Mouse (Mus musculus) adrenal gland, postnatal 36 days (tissue): ENCODE results near the gene Rhoh. TPM values are rescaled to one million over a fixed set of nuclear protein-coding genes. Genes with fewer than 3 reads are reported as not detected.

ENCODE experiments used
- DNase-seq, 2 experiments: peaks; one replicate each; pipeline ENCODE4 v3.0.0; 2021; ENCODE audit warnings: mixed read lengths in 1 of 2
- total RNA-seq, 2 experiments: library from RNA; stranded (reverse); gene quantifications; 2 replicates each; pipeline ENCODE4 v1.2.3; 2021

Gene Rhoh
- total RNA-seq, 2 experiments from 2014 or later, result 0.30 to 0.40 TPM

DNA sequence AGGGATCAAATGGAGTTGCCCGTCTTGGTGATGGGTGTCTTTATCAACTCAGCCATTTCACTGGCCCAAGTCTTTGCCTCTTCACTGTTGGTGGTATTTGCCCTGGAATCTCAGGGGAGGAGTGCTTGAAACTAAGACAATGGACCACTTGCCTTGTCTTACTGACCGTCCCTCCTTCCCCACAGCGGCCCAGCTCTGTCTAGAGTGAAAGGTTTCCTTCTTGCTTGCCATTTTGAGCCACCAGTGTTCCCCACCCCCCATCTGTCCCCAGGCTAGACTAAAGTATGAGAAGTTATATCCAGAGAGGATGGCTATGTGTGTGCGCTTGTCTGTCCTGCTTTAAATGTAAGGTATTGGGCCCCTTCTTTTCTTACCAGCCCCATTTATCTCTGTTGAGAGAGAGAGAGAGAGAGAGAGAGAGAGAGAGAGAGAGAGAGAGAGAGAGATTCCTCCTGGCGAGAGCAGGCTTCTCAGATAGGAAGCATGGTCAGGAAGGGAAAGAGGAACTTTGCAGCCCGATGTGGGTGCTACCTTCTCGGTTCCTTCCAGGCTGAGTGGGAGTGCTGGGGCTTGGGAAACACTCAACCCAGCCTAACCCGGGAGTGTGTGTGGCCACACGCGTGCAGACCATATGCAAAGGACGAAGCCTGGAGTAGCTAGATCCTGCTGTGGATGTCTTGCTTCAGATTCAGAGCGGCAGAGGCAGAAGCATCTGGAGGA lies 572 bp upstream of the Rhoh start:
- no peak for DNase-seq

DNA sequence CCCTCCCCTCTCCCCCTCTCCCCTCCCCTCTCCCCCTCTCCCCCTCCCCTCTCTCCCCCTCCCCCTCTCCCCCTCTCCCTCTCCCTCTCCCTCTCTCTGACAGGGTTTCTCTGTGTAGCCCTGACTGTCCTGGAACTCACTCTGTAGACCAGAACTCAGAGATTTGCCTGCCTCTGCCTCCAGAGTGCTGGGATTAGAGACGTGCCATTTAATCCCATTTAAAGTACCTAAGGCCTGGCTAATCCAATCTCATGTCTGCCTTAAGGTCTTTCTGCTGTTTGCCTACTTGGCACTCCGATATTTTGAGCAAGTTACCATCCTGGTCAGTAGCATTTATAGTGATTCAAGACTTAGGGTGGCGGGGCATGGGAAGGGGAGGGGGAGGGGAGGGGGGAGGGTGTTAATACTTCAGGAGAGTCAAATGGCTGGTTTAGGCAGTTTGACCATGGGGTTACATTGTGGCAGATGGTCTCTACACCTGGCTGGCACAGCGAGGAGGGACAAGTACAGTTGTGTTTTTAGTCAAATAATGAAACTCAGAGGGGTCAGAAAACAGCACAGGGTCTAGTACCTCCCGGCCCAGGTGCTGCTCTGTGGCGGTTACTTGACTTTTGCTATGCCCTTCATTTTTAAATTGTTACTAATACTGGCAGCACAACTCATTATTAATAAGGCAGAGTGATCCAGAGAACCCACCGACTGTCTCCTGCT lies 1.4 kb downstream of the Rhoh start:
- DNase-seq, result no peak

DNA sequence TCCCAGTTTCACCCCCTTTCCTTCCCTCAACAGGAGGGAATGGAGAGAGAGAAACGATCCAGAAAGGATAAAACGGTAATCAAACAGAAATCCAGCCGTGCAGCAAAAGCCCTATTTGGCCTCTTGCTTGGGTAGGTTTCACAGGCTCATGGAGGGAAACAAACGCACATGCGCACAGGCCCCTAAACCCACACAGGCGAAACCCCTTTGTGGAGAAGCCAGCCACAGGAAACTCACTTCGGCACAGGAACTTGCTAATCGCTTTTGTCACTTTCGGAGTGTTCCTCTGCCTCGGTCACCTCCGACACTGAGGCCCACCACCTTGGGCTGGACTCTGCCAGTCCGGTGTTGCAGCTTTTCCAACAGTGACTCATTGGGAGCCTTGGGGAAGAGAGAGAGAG lies 2.3 kb downstream of the Rhoh start:
- peak; percentile 13 to 41 for DNase-seq

DNA sequence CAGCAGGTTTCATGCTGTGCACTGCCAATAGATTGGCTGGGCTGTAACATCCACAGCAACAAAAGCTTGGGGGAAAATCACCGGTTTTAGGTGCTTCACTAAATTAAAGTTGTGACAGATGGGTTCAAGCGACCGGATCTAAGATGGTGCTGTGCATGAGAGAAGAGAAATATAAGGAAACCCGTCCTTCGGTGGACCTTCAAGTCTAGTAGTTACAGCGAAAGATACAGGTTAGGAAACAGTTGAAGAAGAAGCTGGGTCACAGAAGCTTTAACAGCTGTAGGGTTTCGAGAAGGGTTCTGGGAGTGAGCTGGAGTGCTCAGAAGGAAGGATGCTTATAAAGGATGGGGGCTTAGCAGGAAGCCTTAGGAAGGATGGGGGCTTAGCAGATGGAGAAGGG lies 3.5 kb downstream of the Rhoh start:
- no peak for DNase-seq

DNA sequence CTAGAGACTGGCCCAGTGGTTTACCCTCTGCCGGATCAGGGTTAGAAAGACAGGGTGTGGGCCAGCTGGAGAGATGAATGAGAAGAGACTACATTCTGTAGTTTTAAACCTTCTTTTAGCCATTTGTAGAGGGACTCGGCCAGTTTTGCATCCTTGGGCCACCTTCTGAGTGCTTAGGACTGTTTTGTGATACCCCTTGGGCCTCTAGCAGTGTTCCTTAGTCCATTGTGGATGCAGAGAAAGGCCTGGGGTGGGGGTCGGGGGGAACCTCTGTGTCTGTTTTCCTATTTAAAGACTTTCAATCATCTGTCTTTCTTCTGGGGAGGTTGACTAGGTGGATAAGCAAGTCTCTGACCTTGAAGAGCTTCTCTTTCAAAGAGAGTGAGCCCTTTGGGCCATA lies 3.9 kb downstream of the Rhoh start:
- no peak for DNase-seq

DNA sequence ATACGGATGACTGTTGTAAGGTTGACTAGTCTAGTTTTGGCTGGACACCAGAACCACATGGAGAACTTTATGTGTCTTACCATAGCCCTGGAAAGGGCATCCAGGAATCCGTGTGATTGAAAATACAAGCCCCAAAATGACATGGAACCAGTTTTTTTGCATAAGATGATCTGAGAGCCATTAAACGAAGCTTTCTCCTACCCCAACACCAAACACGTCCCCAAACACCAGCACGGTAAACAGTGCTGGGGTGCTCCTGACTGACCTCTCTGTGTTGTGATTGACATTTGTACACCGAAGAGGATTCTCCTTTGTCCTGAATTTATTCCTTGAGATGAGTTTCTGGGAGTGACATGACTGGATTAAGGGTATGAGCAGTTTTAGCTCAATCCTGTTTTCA lies 5.6 kb downstream of the Rhoh start:
- DNase-seq, result no peak

DNA sequence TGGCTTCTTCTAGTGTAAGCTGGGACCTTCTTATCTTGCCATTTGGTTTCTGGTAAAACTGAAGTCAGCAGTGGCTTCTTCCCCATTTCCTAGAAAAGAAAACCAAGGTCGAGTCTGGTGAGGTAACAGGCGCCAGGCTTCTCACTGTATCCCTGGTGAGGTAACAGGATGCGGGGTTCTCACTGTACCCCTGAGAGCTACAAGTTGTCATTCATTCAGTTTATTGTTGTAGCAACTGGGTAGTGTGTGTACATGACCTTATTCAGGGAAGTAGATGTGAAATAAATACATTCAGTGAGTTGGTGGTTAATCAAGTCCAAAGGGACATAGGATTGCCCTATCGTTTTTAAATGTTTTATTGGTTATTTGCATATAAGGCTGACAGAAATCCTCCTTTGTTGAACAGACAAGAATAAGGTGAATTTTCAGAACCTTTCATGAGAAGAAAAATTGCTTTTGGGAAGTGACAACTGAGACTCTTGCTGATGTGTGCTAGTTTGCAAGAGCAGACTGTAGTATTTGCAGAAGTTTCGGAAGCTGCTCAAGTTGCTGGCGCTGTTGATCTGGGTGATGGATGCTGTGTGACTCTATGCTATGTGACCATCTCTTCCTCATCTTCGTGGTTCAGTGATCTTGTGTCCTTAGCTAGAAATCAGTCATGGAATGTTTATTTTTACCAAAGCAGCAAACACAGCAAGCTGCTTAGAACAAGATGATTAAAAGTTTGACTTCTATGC lies 6.5 kb downstream of the Rhoh start:
- no peak for DNase-seq

DNA sequence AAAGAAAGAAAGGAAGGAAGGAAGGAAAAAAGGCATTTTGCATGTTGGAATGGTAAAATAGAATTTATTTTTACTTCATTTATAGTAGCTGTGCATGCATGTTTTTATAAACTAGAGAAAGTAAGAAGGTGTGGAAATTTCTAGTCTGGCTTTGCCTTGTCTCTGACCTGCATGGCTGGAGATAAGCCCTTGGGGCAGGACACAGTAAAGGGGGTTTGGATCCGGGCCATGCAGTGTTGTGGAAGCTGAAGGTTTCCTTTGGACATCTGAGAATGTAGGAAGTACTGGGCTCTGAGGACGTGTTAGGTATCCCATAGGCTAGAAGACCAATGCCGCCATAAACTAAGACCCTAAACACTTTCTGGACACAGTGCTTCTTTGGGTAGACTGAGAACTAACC lies 7.4 kb downstream of the Rhoh start:
- no peak for DNase-seq

DNA sequence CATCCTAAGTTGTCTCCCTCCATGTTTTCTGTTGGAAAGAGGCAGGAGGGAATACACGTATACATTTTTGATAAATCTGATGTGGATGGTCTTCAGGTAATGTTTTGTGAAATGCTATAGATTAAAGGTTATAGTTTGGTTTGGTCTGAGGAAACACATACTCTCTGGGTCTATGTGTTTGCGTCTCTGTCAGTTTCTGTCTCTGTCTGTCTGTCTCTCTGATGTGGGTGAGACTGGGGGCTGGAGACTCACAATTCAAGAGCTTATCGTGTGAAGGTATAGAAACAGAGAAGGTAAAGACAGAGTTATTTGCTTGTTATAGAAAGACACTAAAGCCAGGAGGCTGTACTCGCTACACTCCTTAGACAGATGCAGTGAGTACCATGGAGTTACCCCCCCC lies 8.6 kb downstream of the Rhoh start:
- DNase-seq, result no peak

DNA sequence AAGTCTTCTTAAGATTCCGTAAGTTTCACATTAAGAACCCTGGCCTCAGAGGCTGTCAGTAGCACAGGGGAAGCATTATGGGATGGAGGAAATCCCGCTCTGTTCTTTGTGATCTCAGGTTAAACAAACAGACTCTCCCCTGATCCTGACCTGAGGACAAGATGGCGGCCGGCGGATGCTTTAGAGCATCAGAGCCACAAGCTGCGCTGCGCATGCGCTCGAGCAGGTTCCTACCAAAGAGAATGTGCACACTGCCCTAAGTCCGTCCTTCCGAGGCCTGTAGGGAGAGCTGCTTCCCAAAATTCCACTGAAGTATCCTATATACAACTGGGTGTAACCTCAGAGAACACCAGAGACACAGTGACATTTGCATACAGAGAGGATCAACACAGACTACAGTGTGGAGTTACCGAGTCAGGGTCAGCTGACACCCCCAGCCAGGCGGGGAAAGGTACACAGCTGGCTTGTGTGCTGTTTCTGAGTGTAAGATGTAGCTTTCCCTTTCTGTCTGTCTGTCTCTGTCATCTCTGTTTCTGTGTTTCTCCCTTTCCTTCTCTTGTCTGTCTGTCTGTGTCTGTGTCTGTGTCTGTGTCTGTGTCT lies 10.4 kb downstream of the Rhoh start:
- DNase-seq, result no peak

DNA sequence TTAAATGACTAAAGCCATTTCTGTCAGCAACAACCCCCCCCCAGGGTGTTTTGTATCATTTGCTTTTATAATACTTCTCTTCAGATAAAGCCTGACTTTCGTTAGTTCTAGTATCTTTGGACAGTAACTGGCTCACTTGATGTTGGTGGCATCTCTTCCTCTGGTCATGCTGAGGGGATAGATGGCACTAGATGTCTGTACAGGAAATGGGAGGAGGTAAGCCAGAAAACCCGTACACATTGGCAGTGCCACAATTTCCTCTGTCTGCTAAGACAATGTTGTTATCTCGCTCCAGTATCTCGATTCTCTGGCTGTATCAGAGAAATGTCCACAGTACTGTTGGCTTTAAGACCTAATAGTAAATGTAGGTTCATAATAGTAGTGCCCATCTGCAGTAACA lies 12.2 kb downstream of the Rhoh start:
- DNase-seq, result no peak

DNA sequence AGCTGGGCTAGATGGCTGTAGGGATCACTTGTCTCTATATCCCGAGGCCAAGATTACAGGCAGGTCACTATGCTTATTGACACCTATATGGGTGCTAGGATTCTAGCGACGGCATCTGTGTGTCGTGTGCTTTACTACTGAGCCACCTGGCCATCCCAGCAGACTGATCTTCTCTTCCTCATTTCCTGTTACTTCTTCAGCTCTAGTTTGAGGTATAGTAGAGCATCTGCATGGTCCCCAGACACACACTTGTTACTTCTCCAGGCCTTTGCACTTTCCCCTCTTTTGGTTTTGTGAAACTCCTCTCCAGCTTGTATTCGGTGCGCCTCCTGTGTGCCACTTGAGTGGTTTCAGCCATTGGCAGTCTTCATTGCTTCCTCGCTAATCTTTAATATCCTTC lies 14.3 kb downstream of the Rhoh start:
- DNase-seq, result no peak

DNA sequence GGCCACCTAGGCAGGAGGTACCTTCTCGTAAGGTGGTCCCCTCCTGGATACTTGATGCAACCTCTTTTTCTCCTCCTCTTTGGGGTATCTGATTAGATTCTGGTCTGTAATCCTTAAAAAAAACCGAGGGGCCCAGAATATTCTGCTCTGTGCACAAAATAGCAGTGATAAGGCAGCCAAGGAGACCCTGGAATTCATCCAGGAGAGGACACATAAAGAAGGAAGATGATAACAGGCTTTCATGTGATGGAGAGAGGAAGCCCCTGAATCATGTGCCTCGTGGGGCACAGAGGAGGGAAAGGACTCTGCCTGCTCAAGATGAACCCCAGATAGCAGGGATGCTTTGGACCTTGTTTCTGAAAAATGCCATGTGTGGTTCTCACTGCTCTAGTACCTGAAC lies 17.4 kb downstream of the Rhoh start:
- no peak for DNase-seq

DNA sequence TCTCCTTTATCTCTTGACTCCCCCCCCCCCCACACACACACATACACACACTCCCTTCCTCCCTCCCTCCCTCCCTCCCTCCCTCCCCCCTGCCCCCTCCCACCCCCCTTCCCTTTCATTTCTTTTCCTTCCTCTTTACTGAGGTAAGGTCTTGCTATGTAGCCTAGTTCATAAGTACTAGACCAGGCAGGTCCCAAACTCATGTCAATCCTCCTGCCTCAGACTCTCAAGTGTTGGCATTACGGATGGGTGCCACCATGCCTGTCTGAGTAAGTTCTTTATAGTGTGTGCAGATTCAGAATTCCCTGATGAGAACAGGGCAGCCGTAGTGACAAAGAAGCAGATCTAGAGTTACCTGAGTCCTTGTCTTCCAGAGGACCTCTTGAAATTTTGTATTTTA lies 20.2 kb downstream of the Rhoh start:
- DNase-seq, result no peak

DNA sequence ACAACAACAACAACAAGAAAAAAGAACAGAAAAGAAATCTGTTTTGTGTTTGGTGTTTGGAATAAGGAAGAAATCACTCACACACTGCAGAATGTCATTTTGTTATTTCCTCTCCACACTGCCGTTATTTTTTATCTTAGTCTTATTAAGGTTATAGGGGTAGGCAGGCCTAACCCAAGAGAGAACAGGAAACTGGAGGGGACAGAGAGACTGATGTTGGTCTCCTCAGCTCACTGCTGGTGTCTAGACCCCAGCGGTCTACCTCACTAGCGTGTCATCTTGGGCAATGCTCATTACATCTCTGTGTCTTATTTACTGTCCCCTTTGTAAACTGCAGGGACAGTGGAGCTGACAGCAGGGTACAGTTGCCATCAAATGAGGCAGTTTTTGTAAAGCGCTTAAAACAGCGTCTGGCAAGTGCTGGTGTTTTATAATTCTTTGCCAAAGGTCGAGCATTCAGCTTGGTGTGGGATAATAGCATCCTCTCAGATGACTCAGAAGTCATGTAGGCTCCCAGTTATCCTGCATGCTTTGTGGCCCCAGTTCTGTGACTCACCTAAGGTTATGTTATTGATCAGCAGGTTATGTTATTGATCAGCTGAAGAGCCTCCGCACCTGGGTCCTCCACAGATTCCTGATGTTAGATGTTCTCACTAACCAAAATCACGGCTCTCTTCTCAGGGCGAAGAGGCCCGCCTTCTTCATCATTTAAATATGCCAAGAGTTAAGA lies 21.6 kb downstream of the Rhoh start:
- DNase-seq, result no peak

DNA sequence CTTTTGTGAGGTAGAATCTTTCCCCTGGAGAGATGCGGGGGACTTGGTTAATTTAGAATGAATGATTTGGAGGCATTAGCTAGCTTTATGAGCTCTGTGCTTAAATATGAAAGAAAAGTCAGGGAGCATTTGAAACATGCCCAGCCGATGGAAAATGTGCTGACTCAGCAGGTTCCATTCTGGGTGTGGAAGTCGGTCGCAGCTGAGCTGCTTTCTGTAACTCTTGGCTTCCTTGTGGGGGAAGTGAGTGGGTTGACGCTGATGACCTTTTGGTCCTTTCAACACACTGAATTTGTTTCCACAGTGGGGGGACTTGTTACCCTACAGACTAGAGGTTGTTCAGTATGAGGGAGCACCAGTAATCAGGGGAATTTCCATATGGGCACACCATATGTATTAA lies 22.3 kb downstream of the Rhoh start:
- peak in 1 of 2 experiments; percentile 7 for DNase-seq

DNA sequence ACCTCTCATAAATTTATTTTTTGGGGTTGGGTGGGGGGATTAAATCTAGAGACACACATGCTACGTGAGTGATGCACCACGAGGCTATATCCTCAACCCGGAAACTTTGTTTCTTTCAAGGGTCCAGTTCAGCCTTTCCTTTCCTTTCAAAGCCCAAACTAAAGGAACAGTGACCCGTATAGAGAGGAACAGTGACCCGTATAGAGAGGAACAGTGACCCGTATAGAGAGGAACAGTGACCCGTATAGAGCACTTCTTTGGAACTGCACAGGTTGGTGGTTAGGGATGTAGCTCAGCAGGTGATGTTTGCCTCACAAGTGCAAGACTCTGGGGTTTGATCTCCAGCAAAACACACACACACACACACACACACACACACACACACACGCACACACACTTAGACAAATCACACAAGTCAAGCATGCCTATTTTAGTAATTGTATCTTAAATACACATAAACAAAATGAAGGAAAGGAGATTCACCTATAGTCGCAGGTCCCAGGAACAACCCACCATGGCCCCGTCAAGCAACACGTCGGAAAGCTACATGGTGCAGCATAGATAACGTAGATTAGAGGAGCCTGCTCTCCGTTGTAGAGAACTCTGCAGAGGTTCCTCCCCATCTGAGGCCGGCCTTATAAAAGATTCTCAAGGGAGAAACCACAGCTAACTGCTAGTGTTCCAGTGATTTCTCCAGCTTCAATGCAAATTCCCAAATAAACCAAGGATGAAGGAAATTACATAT lies 24.9 kb downstream of the Rhoh start:
- no peak for DNase-seq

DNA sequence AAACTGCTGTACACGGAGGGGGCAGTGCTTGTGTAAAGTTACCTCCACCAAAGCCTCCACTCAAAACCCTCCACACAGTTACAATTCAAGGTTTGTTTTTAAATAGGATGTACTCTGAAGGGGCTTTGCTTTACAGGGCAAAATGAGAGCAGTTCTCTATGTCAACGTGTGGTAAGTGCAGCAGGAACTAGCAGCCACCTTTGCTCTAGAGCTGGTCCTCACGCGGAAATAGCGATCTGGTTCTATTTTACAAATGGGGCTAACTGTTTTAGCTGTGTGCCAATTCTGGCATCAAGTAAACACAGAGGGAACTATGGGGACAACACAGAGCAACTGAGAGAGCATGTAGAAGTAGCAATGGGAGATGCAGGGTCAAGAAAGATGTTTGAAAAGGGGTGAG lies 27.1 kb downstream of the Rhoh start:
- no peak for DNase-seq

DNA sequence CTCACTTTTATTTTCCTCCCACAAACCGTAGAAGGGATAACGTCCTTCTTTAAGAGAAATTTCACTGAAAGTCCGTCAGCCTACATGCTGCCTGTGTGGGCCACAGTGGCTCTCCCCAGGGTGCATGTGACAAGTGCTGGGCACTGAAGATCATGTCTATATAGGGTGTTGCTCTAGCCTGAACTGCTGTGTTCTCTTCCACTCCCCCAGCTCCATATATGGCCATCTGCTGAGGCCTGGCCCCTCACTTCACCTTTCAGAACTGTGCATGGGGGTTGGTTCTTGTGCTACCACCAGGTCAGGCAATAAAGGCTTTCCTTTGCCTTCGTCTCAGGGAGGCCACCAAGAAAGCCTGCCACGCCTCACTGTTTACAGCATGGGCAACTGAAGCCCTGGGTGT lies 28.0 kb downstream of the Rhoh start:
- no peak for DNase-seq

DNA sequence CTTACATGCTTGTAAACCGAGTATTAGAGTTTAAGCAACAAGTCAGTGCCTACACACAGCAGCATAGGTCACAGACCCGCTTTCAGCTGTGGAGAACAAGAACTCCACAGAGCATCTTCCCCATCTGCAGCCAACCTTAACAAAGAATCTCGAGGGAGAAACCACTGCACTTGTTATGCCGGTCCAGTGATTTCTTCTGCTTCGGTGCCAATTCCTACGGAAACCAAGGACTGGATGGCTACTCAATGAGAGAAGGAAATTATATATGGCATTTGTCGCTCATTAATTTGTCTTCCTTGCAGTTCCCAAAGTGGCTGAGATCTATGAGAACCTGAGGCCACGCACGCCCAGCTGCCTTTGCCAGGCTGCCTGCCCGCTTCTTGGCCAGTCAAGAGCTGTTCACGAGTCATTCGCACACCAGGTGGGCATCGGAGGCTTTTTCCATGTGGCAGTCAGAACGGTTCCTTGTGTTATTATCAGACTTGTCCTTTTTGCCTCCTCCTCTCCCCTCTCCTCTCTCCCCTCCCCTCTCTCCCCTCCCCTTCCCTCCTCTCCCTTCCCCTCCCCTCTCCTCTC lies 30.3 kb downstream of the Rhoh start:
- DNase-seq, result no peak

DNA sequence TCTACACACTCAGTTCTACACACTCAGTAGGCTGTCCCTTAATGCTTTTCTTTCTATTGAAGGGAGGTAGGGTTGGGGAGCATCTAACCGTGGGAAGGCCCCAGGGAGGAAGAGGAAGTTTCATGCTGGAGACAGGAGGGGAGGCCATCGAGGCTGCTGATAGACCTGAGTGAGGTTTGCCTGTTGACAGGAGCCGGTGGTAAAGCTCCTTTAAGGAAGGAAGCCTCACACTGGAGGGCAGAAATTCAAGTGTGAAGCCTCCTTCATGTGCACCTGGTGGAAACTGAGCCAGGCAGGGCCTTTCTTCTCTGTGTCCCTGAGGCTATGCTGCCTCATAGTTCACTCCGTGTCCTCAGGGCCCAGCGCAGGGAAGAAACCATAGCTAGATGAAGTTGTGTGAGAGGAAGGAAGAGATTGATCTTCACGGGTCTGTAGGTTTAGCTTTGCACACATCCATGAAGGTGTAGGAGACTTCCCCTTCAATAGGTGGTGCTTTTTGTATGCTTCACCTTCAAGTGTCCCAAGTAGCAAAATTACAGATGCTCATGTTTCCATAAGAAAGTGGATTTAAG lies 34.2 kb downstream of the Rhoh start:
- DNase-seq, result no peak
